Mouse (Mus musculus) testis, adult 2 months (tissue): ENCODE data around the gene Pgrmc2. TPM values are rescaled to one million over a fixed set of nuclear protein-coding genes. Genes with fewer than 3 reads are reported as not detected.

Source experiments
- H3K27ac ChIP-seq: fragments of 200-500 bp; 2 replicates; pipeline ENCODE4 v1.5.1; 2012; ENCODE audit warnings: low read depth, low read length; ENCODE audit not compliant: control insufficient read depth, insufficient read depth
- H3K27me3 ChIP-seq: fragments of 200-500 bp; 2 replicates; pipeline ENCODE4 v1.6.1; 2012; ENCODE audit warnings: mild to moderate bottlenecking, low read length, moderate library complexity; ENCODE audit not compliant: control insufficient read depth, insufficient read depth
- H3K36me3 ChIP-seq: fragments of 200-500 bp; 2 replicates; pipeline ENCODE4 v1.6.1; 2012; ENCODE audit warnings: mild to moderate bottlenecking, low read length; ENCODE audit not compliant: control insufficient read depth, insufficient read depth
- H3K4me1 ChIP-seq: fragments of 200-500 bp; 2 replicates; pipeline ENCODE4 v1.6.1; 2012; ENCODE audit warnings: low read length; ENCODE audit not compliant: control insufficient read depth, insufficient read depth
- H3K4me3 ChIP-seq: fragments of 200-500 bp; 2 replicates; pipeline ENCODE4 v1.5.1; 2012; ENCODE audit warnings: low read depth, mild to moderate bottlenecking, low read length, moderate library complexity, mixed read lengths; ENCODE audit not compliant: control insufficient read depth
- CTCF ChIP-seq: fragments of 200-500 bp; IDR thresholded peaks from 2 replicates; pipeline ENCODE4 v1.5.1; 2012; ENCODE audit warnings: low read depth, mild to moderate bottlenecking, inconsistent platforms, low read length, moderate library complexity; ENCODE audit not compliant: control insufficient read depth, insufficient read depth, insufficient replicate concordance
- POLR2A ChIP-seq: fragments of 200-500 bp; IDR thresholded peaks from 2 replicates; pipeline ENCODE4 v1.6.1; 2012; ENCODE audit warnings: low read depth, mild to moderate bottlenecking, inconsistent platforms, low read length, moderate library complexity; ENCODE audit not compliant: control insufficient read depth
- polyA plus RNA-seq: library from polyadenylated mRNA; depleted of rRNA; stranded (reverse); fragments of >200 nt; gene quantifications from 2 replicates; pipeline ENCODE4 v1.2.3, GENCODE M21; 2012

The Pgrmc2 gene
- polyA plus RNA-seq, 1 experiment: 36.1 TPM

DNA sequence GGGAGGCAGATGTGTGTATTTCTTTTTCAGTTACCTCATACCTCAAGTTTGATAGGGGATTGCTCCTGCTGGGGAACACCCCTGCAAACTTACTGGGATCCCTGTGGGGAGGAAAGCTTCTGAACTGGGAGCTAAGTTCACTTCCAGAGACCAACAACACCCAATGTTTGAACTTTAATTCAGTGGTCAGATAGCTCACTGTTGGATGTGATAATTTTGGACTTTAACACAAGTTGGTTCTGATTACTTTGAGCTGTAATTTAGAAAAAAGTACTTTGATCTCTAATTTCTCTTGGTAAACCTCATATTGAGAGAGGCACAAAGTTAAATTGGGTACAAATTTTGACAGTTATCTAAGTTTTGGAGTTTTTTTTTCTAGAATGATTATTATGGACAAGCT lies 4.2 kb upstream of the Pgrmc2 start:
- TF ChIP-seq POLR2A (no peak), CTCF (no peak)
- no peaks in the 10 kb centered on the region for H3K36me3 ChIP-seq
- H3K27me3 ChIP-seq: no peaks in the 10 kb centered on the region
- H3K27ac ChIP-seq: no peak overlapping the region
- H3K4me1 ChIP-seq: no peaks in the 10 kb centered on the region; the same call in 1 of the 2 replicates
- no peak overlapping the region for H3K4me3 ChIP-seq

GRCm38 (mm10) chr3:41084421-41084820 lies 1.6 kb upstream of the Pgrmc2 start:
- H3K4me3 ChIP-seq: peak overlapping the region; percentile 73; the same call in 1 of the 2 replicates
- H3K27ac ChIP-seq: peak overlapping the region; percentile 73
- TF ChIP-seq POLR2A (no peak), CTCF (no peak)
- H3K36me3 ChIP-seq: no peaks in the 10 kb centered on the region
- no peaks in the 10 kb centered on the region for H3K27me3 ChIP-seq
- peaks cover 4% of the 10 kb centered on the region for H3K4me1 ChIP-seq

- H3K27ac ChIP-seq: peak overlapping the region; percentile 94
- H3K4me3 ChIP-seq: peak overlapping the region; percentile 89
- H3K4me1 ChIP-seq: peaks cover 4% of the 10 kb centered on the region
- H3K27me3 ChIP-seq: no peaks in the 10 kb centered on the region
- no peak for TF ChIP-seq CTCF
- no peak for TF ChIP-seq POLR2A
- no peaks in the 10 kb centered on the region for H3K36me3 ChIP-seq
Observed at GRCm38 (mm10) chr3:41083790-41084112, 905 bp upstream of the Pgrmc2 start.

GRCm38 (mm10) chr3:41082520-41082884 lies 344 bp downstream of the Pgrmc2 start:
- no peaks in the 10 kb centered on the region for H3K27me3 ChIP-seq
- peaks cover 4% of the 10 kb centered on the region for H3K4me1 ChIP-seq
- H3K27ac ChIP-seq: peak overlapping the region; percentile 81
- TF ChIP-seq CTCF (no peak), POLR2A (no peak; the same call in 1 of the 2 replicates)
- H3K36me3 ChIP-seq: no peaks in the 10 kb centered on the region
- peak overlapping the region; percentile 89 for H3K4me3 ChIP-seq

- Histone ChIP-seq H3K4me3 (peak overlapping the region; percentile 89), H3K4me1 (peaks cover 4% of the 10 kb centered on the region), H3K27me3 (no peaks in the 10 kb centered on the region), H3K36me3 (no peaks in the 10 kb centered on the region), H3K27ac (peak overlapping the region; percentile 81)
- TF ChIP-seq POLR2A (no peak), CTCF (no peak)
Observed at GRCm38 (mm10) chr3:41081474-41082301, 1.2 kb downstream of the Pgrmc2 start.

DNA sequence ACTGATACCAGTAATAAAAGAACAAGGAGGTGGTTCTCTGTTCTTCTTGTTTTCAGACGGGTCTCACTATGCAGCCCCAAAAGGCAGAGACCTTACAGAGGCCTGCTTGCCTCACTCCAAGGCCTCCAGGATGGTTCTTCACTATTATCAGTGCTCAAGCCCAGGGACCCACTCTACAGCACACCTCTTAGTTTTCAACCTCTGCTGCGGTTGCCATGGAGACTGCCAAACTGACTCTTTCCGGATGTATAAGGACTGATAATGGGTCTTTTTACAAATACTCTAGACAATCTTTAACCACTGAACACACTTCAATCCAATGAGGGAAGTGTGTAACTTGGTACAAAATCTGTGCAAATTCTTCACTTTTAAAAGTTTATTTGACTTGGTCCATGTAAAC lies 2.1 kb downstream of the Pgrmc2 start:
- Histone ChIP-seq H3K27ac (no peak overlapping the region), H3K36me3 (no peaks in the 10 kb centered on the region), H3K4me3 (peak overlapping the region; percentile 64), H3K4me1 (peaks cover 4% of the 10 kb centered on the region), H3K27me3 (no peaks in the 10 kb centered on the region)
- TF ChIP-seq POLR2A: no peak
- no peak for TF ChIP-seq CTCF

DNA sequence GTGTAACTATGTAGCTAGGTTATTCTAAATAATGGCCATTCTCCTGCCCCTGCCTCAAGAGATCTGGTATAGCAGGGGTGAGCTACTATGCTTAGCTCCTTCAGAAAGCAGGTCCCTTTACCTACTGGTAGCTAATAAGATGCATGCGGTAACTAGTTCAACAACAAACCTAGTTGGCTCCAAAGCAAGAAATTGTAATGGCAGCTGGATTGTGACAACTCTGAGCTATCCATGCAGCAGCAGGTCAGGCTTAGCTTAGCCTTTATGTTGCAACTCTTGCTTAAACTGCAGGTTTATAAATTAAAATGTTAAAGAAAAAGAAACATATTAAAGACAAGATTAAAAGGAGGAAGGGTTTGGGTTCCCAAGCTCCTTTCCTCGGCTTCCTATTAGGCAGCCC lies 4.2 kb downstream of the Pgrmc2 start:
- H3K4me3 ChIP-seq: no peak overlapping the region
- TF ChIP-seq POLR2A (no peak), CTCF (no peak)
- H3K4me1 ChIP-seq: peaks cover 4% of the 10 kb centered on the region
- no peaks in the 10 kb centered on the region for H3K36me3 ChIP-seq
- no peak overlapping the region for H3K27ac ChIP-seq
- H3K27me3 ChIP-seq: no peaks in the 10 kb centered on the region
